Mouse (Mus musculus): ENCODE measurements around the gene P3h3. TPM values are rescaled to one million over a fixed set of nuclear protein-coding genes. Genes with fewer than 3 reads are reported as not detected.

Gene P3h3
- polyA plus RNA-seq, 1 experiment from 2014 or later: 14.7 TPM

DNA sequence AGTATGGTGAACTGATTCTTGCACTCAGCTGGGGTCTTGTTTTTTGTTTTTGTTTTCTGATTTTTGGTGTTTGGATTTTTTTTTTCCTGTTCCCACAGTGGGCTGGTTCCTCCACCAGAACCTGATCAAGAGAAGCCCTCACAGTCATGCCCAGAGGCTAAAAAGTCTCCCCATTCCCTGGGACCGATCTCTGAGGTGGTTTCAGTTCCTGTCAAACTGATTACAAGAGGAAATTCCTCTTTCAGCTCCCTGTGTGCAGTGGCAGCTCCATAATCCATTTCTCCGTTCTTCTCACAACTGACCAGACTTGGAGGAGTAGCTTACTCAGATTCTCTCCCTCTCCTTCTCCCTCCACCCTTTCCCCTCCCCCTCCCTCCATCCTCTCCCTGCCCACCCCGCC is 16.8 kb upstream of the P3h3 start:
- H3K9ac ChIP-seq (ENCODE audit: low read depth, low read length): no peak overlapping the region
- ATAC-seq (replicated peaks; ENCODE audit: low FRiP score, low read depth) (no peak), DNase-seq (ENCODE audit: low spot score) (no peak)
- no peak overlapping the region for H3K27ac ChIP-seq
- no peaks in the 10 kb centered on the region for H3K36me3 ChIP-seq (ENCODE audit: insufficient read depth, low read length)
- H3K9me3 ChIP-seq (replicated peaks; ENCODE audit: low read length): no peaks in the 10 kb centered on the region
- H3K4me3 ChIP-seq (replicated peaks; ENCODE audit: low read depth, low read length): no peak overlapping the region
- no peak overlapping the region for H3K4me2 ChIP-seq (ENCODE audit: low read length)
- H3K27me3 ChIP-seq (ENCODE audit: insufficient read depth, low read length): no peaks in the 10 kb centered on the region
- TF ChIP-seq CTCF (IDR thresholded peaks at IDR 0.05; ENCODE audit: low read depth): no peak
- WGBS: 36% methylated on average over 2 of the region's 3 CpGs
- H3K4me1 ChIP-seq (replicated peaks; ENCODE audit: insufficient read depth, low read length): no peaks in the 10 kb centered on the region

- 59% methylated on average over 6 of the region's 7 CpGs for WGBS
- no peak for DNase-seq (ENCODE audit: low spot score)
- Histone ChIP-seq H3K9ac (ENCODE audit: low read depth, low read length) (no peak overlapping the region), H3K27me3 (ENCODE audit: insufficient read depth, low read length) (0 out of 2 replicates have a peak, but pooled peaks cover 3% of the 10 kb centered on the region), H3K36me3 (ENCODE audit: insufficient read depth, low read length) (no peaks in the 10 kb centered on the region), H3K27ac (no peak overlapping the region), H3K9me3 (replicated peaks; ENCODE audit: low read length) (no peaks in the 10 kb centered on the region), H3K4me3 (replicated peaks; ENCODE audit: low read depth, low read length) (no peak overlapping the region), H3K4me2 (ENCODE audit: low read length) (no peak overlapping the region), H3K4me1 (replicated peaks; ENCODE audit: insufficient read depth, low read length) (peaks cover 7% of the 10 kb centered on the region)
- no peak for TF ChIP-seq CTCF (IDR thresholded peaks at IDR 0.05; ENCODE audit: low read depth)
- no peak for ATAC-seq (replicated peaks; ENCODE audit: low FRiP score, low read depth)
Observed at GRCm38 (mm10) chr6:124866560-124866959, 9.0 kb upstream of the P3h3 start.

GRCm38 (mm10) chr6:124865766-124866362 is 8.3 kb upstream of the P3h3 start:
- no peaks in the 10 kb centered on the region for H3K36me3 ChIP-seq (ENCODE audit: insufficient read depth, low read length)
- H3K4me1 ChIP-seq (replicated peaks; ENCODE audit: insufficient read depth, low read length): peaks cover 7% of the 10 kb centered on the region
- no peak overlapping the region for H3K4me3 ChIP-seq (replicated peaks; ENCODE audit: low read depth, low read length)
- no peaks in the 10 kb centered on the region for H3K9me3 ChIP-seq (replicated peaks; ENCODE audit: low read length)
- H3K9ac ChIP-seq (ENCODE audit: low read depth, low read length): no peak overlapping the region
- H3K4me2 ChIP-seq (ENCODE audit: low read length): no peak overlapping the region
- no peak for ATAC-seq (replicated peaks; ENCODE audit: low FRiP score, low read depth)
- 51% methylated on average over 18 of the region's 18 CpGs for WGBS
- 0 out of 2 replicates have a peak, but pooled peaks cover 3% of the 10 kb centered on the region for H3K27me3 ChIP-seq (ENCODE audit: insufficient read depth, low read length)
- TF ChIP-seq CTCF (IDR thresholded peaks at IDR 0.05; ENCODE audit: low read depth): no peak
- no peak overlapping the region for H3K27ac ChIP-seq
- DNase-seq (ENCODE audit: low spot score): no peak

DNA sequence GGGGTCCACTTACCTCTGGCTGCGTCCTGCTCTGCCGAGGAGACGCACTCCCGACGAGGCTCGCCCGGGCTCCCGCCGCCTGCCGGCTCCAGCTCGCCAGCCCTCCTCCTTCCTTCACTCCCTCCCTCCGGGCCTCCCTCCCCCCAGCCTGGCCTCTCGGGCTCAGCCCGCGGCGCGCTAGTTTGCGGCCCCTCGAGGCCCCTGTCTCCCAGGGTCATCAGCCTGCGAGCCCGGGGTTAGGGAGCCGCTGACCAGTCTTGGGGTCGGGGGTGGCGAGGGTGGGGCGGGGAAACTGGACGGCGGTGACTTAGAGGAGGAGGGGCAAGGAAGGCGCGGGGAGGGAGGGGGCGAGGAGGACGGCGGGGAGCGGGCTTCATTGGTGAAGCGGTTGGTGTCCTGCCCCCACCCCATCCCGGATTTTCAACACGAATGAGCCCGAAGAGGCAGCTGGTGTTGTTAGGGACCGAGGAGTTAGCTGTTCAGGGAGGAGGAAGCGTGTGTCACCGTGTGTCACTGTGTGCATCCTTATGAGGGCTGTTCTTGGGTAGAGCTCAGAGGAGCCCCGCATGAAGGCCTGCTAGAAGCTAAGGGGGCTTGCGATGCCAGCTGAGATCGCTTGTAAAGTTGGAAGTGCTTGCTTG is 6.2 kb upstream of the P3h3 start, which contains the start of gene Gpr162:
TSS of gene Gpr162 (minus strand) at position 326 of the 641 bp plus-strand sequence.
- no peaks in the 10 kb centered on the region for H3K9me3 ChIP-seq (replicated peaks; ENCODE audit: low read length)
- H3K4me3 ChIP-seq (replicated peaks; ENCODE audit: low read depth, low read length): peak within 1 kb of the TSS; percentile 38
- H3K9ac ChIP-seq (ENCODE audit: low read depth, low read length): peak within 1 kb of the TSS; percentile 55
- ATAC-seq (replicated peaks; ENCODE audit: low FRiP score, low read depth) (peak; percentile 41), DNase-seq (ENCODE audit: low spot score) (peak; percentile 76)
- H3K36me3 ChIP-seq (ENCODE audit: insufficient read depth, low read length): no peaks in the 10 kb centered on the region
- peaks cover 7% of the 10 kb centered on the region for H3K4me1 ChIP-seq (replicated peaks; ENCODE audit: insufficient read depth, low read length)
- H3K4me2 ChIP-seq (ENCODE audit: low read length): peak within 1 kb of the TSS; percentile 71
- 0 out of 2 replicates have a peak, but pooled peaks cover 3% of the 10 kb centered on the region for H3K27me3 ChIP-seq (ENCODE audit: insufficient read depth, low read length)
- peak; percentile 12; the same call in 1 of the 2 replicates for TF ChIP-seq CTCF (IDR thresholded peaks at IDR 0.05; ENCODE audit: low read depth)
- no peak within 1 kb of the TSS for H3K27ac ChIP-seq
- WGBS: 1% methylated on average over 34 of the region's 43 CpGs

- under 1% methylated on average over 10 of the region's 16 CpGs for WGBS
- ATAC-seq (replicated peaks; ENCODE audit: low FRiP score, low read depth): peak; percentile 14; the same call in 1 of the 2 replicates
- peaks cover 7% of the 10 kb centered on the region for H3K4me1 ChIP-seq (replicated peaks; ENCODE audit: insufficient read depth, low read length)
- peak; percentile 25 for DNase-seq (ENCODE audit: low spot score)
- 0 out of 2 replicates have a peak, but pooled peaks cover 3% of the 10 kb centered on the region for H3K27me3 ChIP-seq (ENCODE audit: insufficient read depth, low read length)
- H3K27ac ChIP-seq: no peak overlapping the region
- H3K9me3 ChIP-seq (replicated peaks; ENCODE audit: low read length): no peaks in the 10 kb centered on the region
- H3K4me3 ChIP-seq (replicated peaks; ENCODE audit: low read depth, low read length): peak overlapping the region; percentile 38
- no peaks in the 10 kb centered on the region for H3K36me3 ChIP-seq (ENCODE audit: insufficient read depth, low read length)
- TF ChIP-seq CTCF (IDR thresholded peaks at IDR 0.05; ENCODE audit: low read depth): 0 out of 2 replicates have a peak, but pooled peaks have one; percentile 10
- H3K9ac ChIP-seq (ENCODE audit: low read depth, low read length): peak overlapping the region; percentile 55
- H3K4me2 ChIP-seq (ENCODE audit: low read length): peak overlapping the region; percentile 71
Observed at GRCm38 (mm10) chr6:124863125-124863657, 5.6 kb upstream of the P3h3 start.

GRCm38 (mm10) chr6:124862406-124863124 is 5.0 kb upstream of the P3h3 start:
- WGBS: 15% methylated on average over 8 of the region's 8 CpGs
- no peak overlapping the region for H3K9ac ChIP-seq (ENCODE audit: low read depth, low read length)
- H3K27ac ChIP-seq: no peak overlapping the region
- H3K27me3 ChIP-seq (ENCODE audit: insufficient read depth, low read length): 0 out of 2 replicates have a peak, but pooled peaks cover 3% of the 10 kb centered on the region
- peaks cover 7% of the 10 kb centered on the region for H3K4me1 ChIP-seq (replicated peaks; ENCODE audit: insufficient read depth, low read length)
- no peaks in the 10 kb centered on the region for H3K36me3 ChIP-seq (ENCODE audit: insufficient read depth, low read length)
- peak; percentile 2 for DNase-seq (ENCODE audit: low spot score)
- no peak overlapping the region for H3K4me3 ChIP-seq (replicated peaks; ENCODE audit: low read depth, low read length)
- no peak for TF ChIP-seq CTCF (IDR thresholded peaks at IDR 0.05; ENCODE audit: low read depth)
- ATAC-seq (replicated peaks; ENCODE audit: low FRiP score, low read depth): no peak
- peak overlapping the region; percentile 71 for H3K4me2 ChIP-seq (ENCODE audit: low read length)
- no peaks in the 10 kb centered on the region for H3K9me3 ChIP-seq (replicated peaks; ENCODE audit: low read length)
